Mouse (Mus musculus) spleen, adult 2 months (tissue): ENCODE results near the gene Eif3j1.
A peak's percentile ranks its signal among the peaks of the same experiment; 100 is the strongest.

Source experiments
- CTCF ChIP-seq: fragments of 200-500 bp; IDR thresholded peaks from 2 replicates; pipeline ENCODE4 v1.5.1; 2011; ENCODE audit warnings: mild to moderate bottlenecking, inconsistent platforms; ENCODE audit not compliant: insufficient read depth, insufficient read length, insufficient replicate concordance; ENCODE audit errors: extremely low read depth
- POLR2A ChIP-seq: fragments of 200-500 bp; IDR thresholded peaks from 2 replicates; pipeline ENCODE4 v1.6.1; 2011; ENCODE audit warnings: low read depth, low read length, inconsistent platforms

DNA sequence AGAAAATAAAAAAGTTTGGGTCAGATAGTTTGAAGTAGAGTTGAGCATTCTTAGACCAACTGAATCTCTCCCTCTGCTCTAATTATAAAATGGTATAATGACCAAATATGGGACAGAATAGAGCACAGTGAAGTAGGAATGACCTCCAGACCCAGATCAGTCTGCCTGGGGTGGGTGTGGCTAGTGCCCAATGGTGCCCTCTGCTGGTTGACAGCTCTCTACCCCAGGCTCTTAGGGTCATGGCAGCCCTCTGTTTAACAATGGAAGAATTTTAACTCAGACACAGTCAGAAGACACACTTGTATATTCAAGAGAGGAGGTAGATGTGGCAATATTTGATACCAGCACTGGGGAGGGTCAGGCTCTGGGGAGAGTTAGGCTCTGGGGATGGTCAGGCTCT is 73.7 kb downstream of the Eif3j1 start:
- TF ChIP-seq CTCF (peak; percentile 27; the same call in 1 of the 2 replicates), POLR2A (no peak)
